Mouse (Mus musculus): Measurements from ENCODE around the gene Ppp1r10. TPM values are rescaled to one million over a fixed set of nuclear protein-coding genes. Genes with fewer than 3 reads are reported as not detected.

The Ppp1r10 gene
- total and polyA plus RNA-seq, 3 experiments = 30.9 to 93.8 (median 77.3) TPM

DNA sequence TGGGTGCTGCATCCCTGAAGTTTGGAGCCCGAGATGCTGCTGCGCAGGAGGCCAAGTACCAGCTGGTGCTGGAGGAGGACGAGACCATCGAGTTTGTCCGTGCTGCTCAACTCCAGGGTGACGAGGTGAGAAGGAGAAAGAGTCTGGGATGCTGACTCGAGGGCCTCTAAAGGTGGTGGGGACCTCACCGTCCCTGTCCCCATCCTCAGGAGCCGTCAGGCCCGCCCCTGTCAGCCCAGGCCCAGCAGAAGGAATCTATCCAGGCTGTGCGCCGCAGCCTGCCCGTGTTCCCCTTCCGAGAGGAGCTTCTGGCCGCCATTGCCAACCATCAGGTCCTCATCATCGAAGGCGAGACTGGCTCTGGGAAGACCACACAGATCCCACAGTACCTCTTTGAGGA, 33.3 kb upstream of the Ppp1r10 start:
- Histone ChIP-seq H3K4me3 (ENCODE audit: low read depth, low read length) (no peak overlapping the region), H3K36me3 (replicated peaks) (peaks cover 72% of the 10 kb centered on the region), H3K4me1 (ENCODE audit: insufficient read depth, low read depth, low read length) (peaks cover 22% of the 10 kb centered on the region), H3K9me3 (replicated peaks) (no peaks in the 10 kb centered on the region), H3K27me3 (ENCODE audit: insufficient read depth, low read length) (no peaks in the 10 kb centered on the region)
- no peak for TF ChIP-seq GATA2 (IDR thresholded peaks at IDR 0.05; ENCODE audit: borderline replicate concordance, low read depth, low read length)
- no peak for TF ChIP-seq POLR2AphosphoS5 (IDR thresholded peaks at IDR 0.05; ENCODE audit: insufficient replicate concordance, low read depth, low read length)
- no peak for TF ChIP-seq TAL1 (conservative IDR thresholded peaks at IDR 0.05; ENCODE audit: low read depth, low read length)
- TF ChIP-seq CTCF (IDR thresholded peaks at IDR 0.05; ENCODE audit: low read depth, low read length) = no peak
- ATAC-seq (ENCODE audit: extremely low read depth, insufficient number of reproducible peaks, low FRiP score, poor library complexity, severe bottlenecking) = no peak
- DNase-seq (ENCODE audit: low spot score) = no peak

DNA sequence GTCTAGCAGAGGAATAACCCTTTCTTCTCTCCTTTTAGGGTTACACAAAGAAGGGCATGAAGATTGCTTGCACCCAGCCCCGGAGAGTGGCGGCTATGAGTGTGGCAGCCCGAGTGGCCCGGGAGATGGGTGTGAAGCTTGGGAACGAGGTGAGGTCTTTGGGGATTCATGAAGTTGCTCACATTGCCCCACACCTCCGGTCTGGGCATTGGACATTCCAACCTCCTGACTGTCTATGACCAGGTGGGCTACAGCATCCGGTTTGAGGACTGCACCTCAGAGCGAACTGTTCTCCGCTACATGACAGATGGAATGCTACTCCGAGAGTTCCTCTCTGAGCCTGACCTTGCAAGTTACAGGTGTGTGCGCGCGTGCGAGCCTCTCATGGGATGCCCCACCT, 32.5 kb upstream of the Ppp1r10 start:
- TF ChIP-seq GATA1 (IDR thresholded peaks at IDR 0.05; ENCODE audit: borderline replicate concordance, low read length) = no peak
- no peak for TF ChIP-seq TAL1 (conservative IDR thresholded peaks at IDR 0.05; ENCODE audit: low read depth, low read length)
- TF ChIP-seq POLR2AphosphoS5 (IDR thresholded peaks at IDR 0.05; ENCODE audit: insufficient replicate concordance, low read depth, low read length) = no peak
- TF ChIP-seq CTCF (IDR thresholded peaks at IDR 0.05; ENCODE audit: low read depth, low read length) = no peak
- no peak for TF ChIP-seq GATA2 (IDR thresholded peaks at IDR 0.05; ENCODE audit: borderline replicate concordance, low read depth, low read length)
- Histone ChIP-seq H3K4me1 (ENCODE audit: insufficient read depth, low read depth, low read length) (peaks cover 22% of the 10 kb centered on the region), H3K4me3 (ENCODE audit: low read depth, low read length) (no peak overlapping the region), H3K36me3 (replicated peaks) (peaks cover 80% of the 10 kb centered on the region), H3K27me3 (ENCODE audit: insufficient read depth, low read length) (no peaks in the 10 kb centered on the region), H3K9me3 (replicated peaks) (no peaks in the 10 kb centered on the region)
- DNase-seq (ENCODE audit: low spot score) (no peak), ATAC-seq (ENCODE audit: extremely low read depth, insufficient number of reproducible peaks, low FRiP score, poor library complexity, severe bottlenecking) (no peak)

GRCm38 (mm10) chr17:35887725-35888124, 28.5 kb upstream of the Ppp1r10 start:
- DNase-seq (ENCODE audit: low spot score) = no peak

GRCm38 (mm10) chr17:35896781-35897643, 19.2 kb upstream of the Ppp1r10 start, which contains the start of gene 2310061I04Rik:
2310061I04Rik (minus strand) TSS chr17:35897431.
- Histone ChIP-seq H3K27me3 (ENCODE audit: insufficient read depth, low read length) (no peaks in the 10 kb centered on the region), H3K4me1 (ENCODE audit: insufficient read depth, low read depth, low read length) (peaks cover 58% of the 10 kb centered on the region), H3K36me3 (replicated peaks) (peaks cover 67% of the 10 kb centered on the region), H3K9me3 (replicated peaks) (no peaks in the 10 kb centered on the region), H3K4me3 (ENCODE audit: low read depth, low read length) (peak within 1 kb of the TSS; percentile 83)
- ATAC-seq (ENCODE audit: extremely low read depth, insufficient number of reproducible peaks, low FRiP score, poor library complexity, severe bottlenecking) (peak; percentile 25; the same call in 1 of the 2 replicates), DNase-seq (ENCODE audit: low spot score) (peak; percentile 98)
- TF ChIP-seq GATA2 (IDR thresholded peaks at IDR 0.05; ENCODE audit: borderline replicate concordance, low read depth, low read length) (no peak), TAL1 (conservative IDR thresholded peaks at IDR 0.05; ENCODE audit: low read depth, low read length) (no peak), GATA1 (IDR thresholded peaks at IDR 0.05; ENCODE audit: borderline replicate concordance, low read length) (no peak), CTCF (IDR thresholded peaks at IDR 0.05; ENCODE audit: low read depth, low read length) (no peak), POLR2AphosphoS5 (IDR thresholded peaks at IDR 0.05; ENCODE audit: insufficient replicate concordance, low read depth, low read length) (no peak)

More at GRCm38 (mm10) chr17:35887725-35888124, 28.5 kb upstream of the Ppp1r10 start:
- no peak for TF ChIP-seq CTCF (IDR thresholded peaks at IDR 0.05; ENCODE audit: low read depth, low read length)
- TF ChIP-seq TAL1 (conservative IDR thresholded peaks at IDR 0.05; ENCODE audit: low read depth, low read length) = no peak
- TF ChIP-seq GATA2 (IDR thresholded peaks at IDR 0.05; ENCODE audit: borderline replicate concordance, low read depth, low read length) = no peak
- TF ChIP-seq GATA1 (IDR thresholded peaks at IDR 0.05; ENCODE audit: borderline replicate concordance, low read length) = no peak
- no peak for TF ChIP-seq POLR2AphosphoS5 (IDR thresholded peaks at IDR 0.05; ENCODE audit: insufficient replicate concordance, low read depth, low read length)
- H3K4me1 ChIP-seq (ENCODE audit: insufficient read depth, low read depth, low read length) = peaks cover 3% of the 10 kb centered on the region
- H3K27me3 ChIP-seq (ENCODE audit: insufficient read depth, low read length) = no peaks in the 10 kb centered on the region
- H3K4me3 ChIP-seq (ENCODE audit: low read depth, low read length) = no peak overlapping the region
- peaks cover 99% of the 10 kb centered on the region for H3K36me3 ChIP-seq (replicated peaks)
- ATAC-seq (ENCODE audit: extremely low read depth, insufficient number of reproducible peaks, low FRiP score, poor library complexity, severe bottlenecking) = no peak
- no peaks in the 10 kb centered on the region for H3K9me3 ChIP-seq (replicated peaks)

- peak; percentile 53 for DNase-seq (ENCODE audit: low spot score)
- Histone ChIP-seq H3K9me3 (replicated peaks) (no peaks in the 10 kb centered on the region), H3K36me3 (replicated peaks) (peaks cover 66% of the 10 kb centered on the region), H3K27me3 (ENCODE audit: insufficient read depth, low read length) (no peaks in the 10 kb centered on the region), H3K4me1 (ENCODE audit: insufficient read depth, low read depth, low read length) (peaks cover 58% of the 10 kb centered on the region), H3K4me3 (ENCODE audit: low read depth, low read length) (peak overlapping the region; percentile 83)
- 0 out of 2 replicates have a peak, but pooled peaks have one; percentile 47 for ATAC-seq (ENCODE audit: extremely low read depth, insufficient number of reproducible peaks, low FRiP score, poor library complexity, severe bottlenecking)
- TF ChIP-seq GATA2 (IDR thresholded peaks at IDR 0.05; ENCODE audit: borderline replicate concordance, low read depth, low read length) (no peak), POLR2AphosphoS5 (IDR thresholded peaks at IDR 0.05; ENCODE audit: insufficient replicate concordance, low read depth, low read length) (no peak), GATA1 (IDR thresholded peaks at IDR 0.05; ENCODE audit: borderline replicate concordance, low read length) (no peak)
Measured at GRCm38 (mm10) chr17:35897644-35898573, 18.3 kb upstream of the Ppp1r10 start.

DNA sequence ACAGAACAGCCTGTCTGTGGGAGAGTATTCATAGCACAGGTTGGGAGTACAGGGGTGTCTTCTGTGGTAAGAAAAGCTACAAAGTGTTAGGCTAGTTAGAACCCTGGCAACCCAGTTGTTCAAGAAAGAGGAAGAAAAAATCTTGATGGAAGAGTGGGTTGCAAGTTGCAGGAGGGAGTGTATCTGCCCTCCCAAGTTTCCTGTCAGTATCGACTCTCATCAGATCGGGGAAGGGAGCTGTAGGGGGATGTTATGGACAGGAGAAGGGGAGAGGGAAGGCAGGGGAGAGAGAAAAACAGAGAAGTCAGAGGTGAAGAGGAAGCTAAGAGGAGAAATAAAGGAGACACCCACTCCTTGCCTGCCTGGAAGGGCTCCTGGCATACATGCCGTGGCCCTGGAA, 15.6 kb upstream of the Ppp1r10 start:
- DNase-seq (ENCODE audit: low spot score) (no peak), ATAC-seq (ENCODE audit: extremely low read depth, insufficient number of reproducible peaks, low FRiP score, poor library complexity, severe bottlenecking) (no peak)
- Histone ChIP-seq H3K4me3 (ENCODE audit: low read depth, low read length) (no peak overlapping the region), H3K9me3 (replicated peaks) (no peaks in the 10 kb centered on the region), H3K27me3 (ENCODE audit: insufficient read depth, low read length) (no peaks in the 10 kb centered on the region), H3K4me1 (ENCODE audit: insufficient read depth, low read depth, low read length) (peaks cover 53% of the 10 kb centered on the region), H3K36me3 (replicated peaks) (peaks cover 66% of the 10 kb centered on the region)
- TF ChIP-seq POLR2AphosphoS5 (IDR thresholded peaks at IDR 0.05; ENCODE audit: insufficient replicate concordance, low read depth, low read length) = no peak
- no peak for TF ChIP-seq GATA1 (IDR thresholded peaks at IDR 0.05; ENCODE audit: borderline replicate concordance, low read length)
- TF ChIP-seq GATA2 (IDR thresholded peaks at IDR 0.05; ENCODE audit: borderline replicate concordance, low read depth, low read length) = no peak
- TF ChIP-seq TAL1 (conservative IDR thresholded peaks at IDR 0.05; ENCODE audit: low read depth, low read length) = no peak
- no peak for TF ChIP-seq CTCF (IDR thresholded peaks at IDR 0.05; ENCODE audit: low read depth, low read length)
